Mouse (Mus musculus): Measurements from ENCODE around the gene Med25. TPM values are rescaled to one million over a fixed set of nuclear protein-coding genes. Genes with fewer than 3 reads are reported as not detected.
"Not testable (repeated sequence)": the region's sequence is repeated elsewhere in the genome, so short reads cannot be mapped to it uniquely, and the experiment has no call there.

Med25 gene
- polyA plus RNA-seq, 1 experiment, result 25.4 TPM

- no peak for TF ChIP-seq POLR2A (IDR thresholded peaks at IDR 0.05; ENCODE audit: borderline replicate concordance, control insufficient read depth, low read depth, low read length)
- no peak overlapping the region for H3K4me3 ChIP-seq (replicated peaks; ENCODE audit: control insufficient read depth, low read depth, low read length)
- WGBS, result 83% methylated on average over 7 of the region's 7 CpGs
- no peak overlapping the region for H3K27ac ChIP-seq (ENCODE audit: control insufficient read depth, insufficient read depth, low read depth, low read length, poor library complexity)
- H3K4me1 ChIP-seq (ENCODE audit: control insufficient read depth, insufficient read depth, low read length), result peaks cover 3% of the 10 kb centered on the region; the same call in 1 of the 2 replicates
Measured at GRCm38 (mm10) chr7:44890180-44890579, 2.3 kb downstream of the Med25 start.

- Histone ChIP-seq H3K27ac (ENCODE audit: control insufficient read depth, insufficient read depth, low read depth, low read length, poor library complexity) (no peak overlapping the region), H3K4me3 (replicated peaks; ENCODE audit: control insufficient read depth, low read depth, low read length) (no peak overlapping the region), H3K4me1 (ENCODE audit: control insufficient read depth, insufficient read depth, low read length) (peaks cover 3% of the 10 kb centered on the region; the same call in 1 of the 2 replicates)
- WGBS, result 83% methylated on average over 13 of the region's 13 CpGs
- no peak for TF ChIP-seq CTCF (IDR thresholded peaks at IDR 0.05; ENCODE audit: control insufficient read depth, insufficient read depth, low read length)
- no peak for TF ChIP-seq POLR2A (IDR thresholded peaks at IDR 0.05; ENCODE audit: borderline replicate concordance, control insufficient read depth, low read depth, low read length)
Measured at GRCm38 (mm10) chr7:44888256-44889105, 4.0 kb downstream of the Med25 start.

DNA sequence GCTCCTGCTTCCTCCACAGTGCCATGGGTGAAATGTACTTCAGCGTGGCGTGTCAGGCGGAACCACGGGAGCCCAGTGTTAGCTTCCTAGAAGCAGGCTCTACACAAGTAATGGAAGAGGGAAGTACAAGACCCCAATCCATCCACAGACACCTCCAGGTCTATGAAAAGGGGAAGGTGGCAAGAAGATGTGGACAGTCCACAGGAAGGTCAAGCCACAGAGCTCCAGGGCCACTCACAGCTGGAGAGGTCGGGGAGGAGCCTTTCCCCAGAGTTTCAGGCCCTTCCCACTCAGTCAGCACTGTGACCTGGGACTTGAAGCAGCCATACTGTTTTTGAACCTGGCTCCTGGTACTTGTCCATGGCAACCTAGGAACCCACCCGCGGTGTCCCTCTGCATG, 5.5 kb downstream of the Med25 start:
- WGBS, result 66% methylated on average over 7 of the region's 7 CpGs
- no peak overlapping the region for H3K27ac ChIP-seq (ENCODE audit: control insufficient read depth, insufficient read depth, low read depth, low read length, poor library complexity)
- no peak overlapping the region for H3K4me3 ChIP-seq (replicated peaks; ENCODE audit: control insufficient read depth, low read depth, low read length)
- TF ChIP-seq POLR2A (IDR thresholded peaks at IDR 0.05; ENCODE audit: borderline replicate concordance, control insufficient read depth, low read depth, low read length) (no peak), CTCF (IDR thresholded peaks at IDR 0.05; ENCODE audit: control insufficient read depth, insufficient read depth, low read length) (no peak)
- peaks cover 3% of the 10 kb centered on the region; the same call in 1 of the 2 replicates for H3K4me1 ChIP-seq (ENCODE audit: control insufficient read depth, insufficient read depth, low read length)

DNA sequence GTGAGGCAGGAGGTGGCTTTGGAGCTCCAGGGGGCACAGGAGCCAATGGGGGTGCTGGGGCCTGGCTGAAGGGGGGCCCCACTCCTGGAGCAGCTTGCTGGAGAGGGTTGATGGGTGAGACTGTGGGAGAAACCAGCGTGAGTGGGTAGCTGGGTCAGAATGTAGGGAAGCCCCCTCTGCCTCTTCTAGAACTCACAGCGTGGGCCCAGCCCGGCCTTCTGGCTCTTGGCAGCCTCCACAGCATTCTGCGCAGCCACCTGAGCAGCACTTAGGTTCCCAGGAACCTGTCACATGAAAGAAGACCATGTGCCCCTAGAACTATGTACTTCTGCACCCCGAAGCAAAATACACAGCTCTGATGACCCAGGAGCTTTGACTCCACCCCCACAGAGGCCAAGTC, 7.9 kb downstream of the Med25 start:
- Histone ChIP-seq H3K4me1 (ENCODE audit: control insufficient read depth, insufficient read depth, low read length) (no peaks in the 10 kb centered on the region; the same call in 1 of the 2 replicates), H3K4me3 (replicated peaks; ENCODE audit: control insufficient read depth, low read depth, low read length) (no peak overlapping the region), H3K27ac (ENCODE audit: control insufficient read depth, insufficient read depth, low read depth, low read length, poor library complexity) (no peak overlapping the region)
- TF ChIP-seq CTCF (IDR thresholded peaks at IDR 0.05; ENCODE audit: control insufficient read depth, insufficient read depth, low read length) (no peak), POLR2A (IDR thresholded peaks at IDR 0.05; ENCODE audit: borderline replicate concordance, control insufficient read depth, low read depth, low read length) (no peak)
- 92% methylated on average over 5 of the region's 5 CpGs for WGBS

DNA sequence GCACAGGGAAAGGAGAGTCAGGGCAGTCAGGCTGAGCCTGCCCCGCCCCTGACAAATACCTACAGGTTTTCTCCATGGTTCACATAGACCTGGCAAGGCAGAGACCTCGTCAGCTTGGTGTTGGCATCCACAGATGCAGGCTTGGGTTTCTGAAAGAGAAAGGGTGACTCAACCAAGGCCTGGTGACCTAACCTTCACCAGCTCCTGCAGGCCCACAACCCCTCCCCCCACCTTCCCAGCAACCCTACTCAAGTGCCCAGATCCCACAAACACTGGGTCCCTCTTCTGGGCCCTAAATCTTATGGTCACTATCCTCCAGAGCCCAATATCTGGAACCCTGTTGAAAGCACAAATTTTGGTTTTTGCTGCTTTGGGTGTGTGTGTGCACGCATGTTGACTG, 9.5 kb downstream of the Med25 start:
- Histone ChIP-seq H3K4me3 (replicated peaks; ENCODE audit: control insufficient read depth, low read depth, low read length) (no peak overlapping the region), H3K4me1 (ENCODE audit: control insufficient read depth, insufficient read depth, low read length) (no peaks in the 10 kb centered on the region; the same call in 1 of the 2 replicates), H3K27ac (ENCODE audit: control insufficient read depth, insufficient read depth, low read depth, low read length, poor library complexity) (no peak overlapping the region; the same call in 1 of the 2 replicates)
- TF ChIP-seq CTCF (IDR thresholded peaks at IDR 0.05; ENCODE audit: control insufficient read depth, insufficient read depth, low read length), result no peak
- TF ChIP-seq POLR2A (IDR thresholded peaks at IDR 0.05; ENCODE audit: borderline replicate concordance, control insufficient read depth, low read depth, low read length), result no peak
- 84% methylated on average over 3 of the region's 3 CpGs for WGBS

GRCm38 (mm10) chr7:44877833-44878232, 14.7 kb downstream of the Med25 start:
- WGBS, result 82% methylated on average over 14 of the region's 14 CpGs
- no peak for TF ChIP-seq POLR2A (IDR thresholded peaks at IDR 0.05; ENCODE audit: borderline replicate concordance, control insufficient read depth, low read depth, low read length)
- TF ChIP-seq CTCF (IDR thresholded peaks at IDR 0.05; ENCODE audit: control insufficient read depth, insufficient read depth, low read length), result no peak
- no peak overlapping the region for H3K4me3 ChIP-seq (replicated peaks; ENCODE audit: control insufficient read depth, low read depth, low read length)
- no peaks in the 10 kb centered on the region for H3K4me1 ChIP-seq (ENCODE audit: control insufficient read depth, insufficient read depth, low read length)
- H3K27ac ChIP-seq (ENCODE audit: control insufficient read depth, insufficient read depth, low read depth, low read length, poor library complexity), result no peak overlapping the region

DNA sequence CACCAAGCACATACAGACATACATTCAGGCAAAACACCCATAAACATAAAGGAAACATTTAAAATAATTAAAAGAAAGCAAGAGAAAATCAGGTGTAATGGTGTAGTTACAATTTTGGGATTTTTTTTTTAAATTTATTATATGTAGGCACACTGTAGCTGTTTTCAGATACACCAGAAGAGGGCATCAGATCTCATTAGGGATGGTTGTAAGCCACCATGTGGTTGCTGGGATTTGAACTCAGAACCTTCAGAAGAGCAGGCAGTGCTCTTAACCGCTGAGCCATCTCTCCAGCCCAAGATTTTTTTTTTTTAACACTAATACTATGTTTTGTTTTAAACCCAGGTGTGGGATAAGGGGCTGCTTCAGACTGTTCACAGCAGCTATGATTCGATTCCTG, 20.7 kb downstream of the Med25 start:
- not testable (repeated sequence) for H3K27ac ChIP-seq (ENCODE audit: control insufficient read depth, insufficient read depth, low read depth, low read length, poor library complexity); H3K4me3 ChIP-seq (replicated peaks; ENCODE audit: control insufficient read depth, low read depth, low read length); H3K4me1 ChIP-seq (ENCODE audit: control insufficient read depth, insufficient read depth, low read length)
- WGBS, result 80% methylated on average over 2 of the region's 2 CpGs

- Histone ChIP-seq H3K4me1 (ENCODE audit: control insufficient read depth, insufficient read depth, low read length) (peaks cover 3% of the 10 kb centered on the region), H3K27ac (ENCODE audit: control insufficient read depth, insufficient read depth, low read depth, low read length, poor library complexity) (no peak overlapping the region), H3K4me3 (replicated peaks; ENCODE audit: control insufficient read depth, low read depth, low read length) (no peak overlapping the region)
- TF ChIP-seq CTCF (IDR thresholded peaks at IDR 0.05; ENCODE audit: control insufficient read depth, insufficient read depth, low read length) (no peak), POLR2A (IDR thresholded peaks at IDR 0.05; ENCODE audit: borderline replicate concordance, control insufficient read depth, low read depth, low read length) (no peak)
- 77% methylated on average over 1 of the region's 1 CpGs for WGBS
Measured at GRCm38 (mm10) chr7:44871181-44871580, 21.3 kb downstream of the Med25 start.

- H3K4me3 ChIP-seq (replicated peaks; ENCODE audit: control insufficient read depth, low read depth, low read length), result no peak overlapping the region
- TF ChIP-seq CTCF (IDR thresholded peaks at IDR 0.05; ENCODE audit: control insufficient read depth, insufficient read depth, low read length), result no peak
- TF ChIP-seq POLR2A (IDR thresholded peaks at IDR 0.05; ENCODE audit: borderline replicate concordance, control insufficient read depth, low read depth, low read length), result no peak
- 85% methylated on average over 6 of the region's 6 CpGs for WGBS
- peaks cover 5% of the 10 kb centered on the region for H3K4me1 ChIP-seq (ENCODE audit: control insufficient read depth, insufficient read depth, low read length)
- no peak overlapping the region for H3K27ac ChIP-seq (ENCODE audit: control insufficient read depth, insufficient read depth, low read depth, low read length, poor library complexity)
Measured at GRCm38 (mm10) chr7:44870614-44871013, 21.9 kb downstream of the Med25 start.

All from bone marrow, adult 2 months (tissue).